In genomic region chr2:101645841-101646240, GRCm38 (mm10) we compare ENCODE assay signal across 35 mouse cellular contexts. TPM values are rescaled to one million over a fixed set of nuclear protein-coding genes. Genes with fewer than 3 reads are reported as not detected.
A peak's percentile ranks its signal among the peaks of the same experiment; 100 is the strongest.
DNase-seq lines count a peak whose midpoint lies in the region; ATAC-seq and TF ChIP-seq lines count a peak whose summit lies in the region.
"Had no signal": no experiment of that assay in that cellular context is flagged by ENCODE, and none has a peak within 500 bp of the region (broad histone marks: within the 10 kb centered on the region; RNA-seq: fewer than 3 reads in every experiment).

No protein-coding gene starts in this region.

- no peak for TF ChIP-seq EP300 in heart, adult 2 months (IDR thresholded peaks at IDR 0.05; ENCODE audit: insufficient read depth, low read depth, low read length)

- intact Hi-C loops in heart, adult 2 months (cut with DNase I), result no loop called here

- no peaks in the 10 kb centered on the region; the same call in 1 of the 2 replicates for H3K27me3 ChIP-seq in heart, adult 2 months (ENCODE audit: control insufficient read depth, insufficient read depth, low read length)
- H3K27me3 ChIP-seq in heart, embryonic 12.5 days (replicated peaks), result no peaks in the 10 kb centered on the region
- H3K27me3 ChIP-seq in midbrain, postnatal 0 days (ENCODE audit: insufficient read depth, low read length), result no peaks in the 10 kb centered on the region
- no peaks in the 10 kb centered on the region for H3K27me3 ChIP-seq in midbrain, embryonic 16.5 days (ENCODE audit: control insufficient read depth, insufficient read depth, low read depth, low read length)
- H3K27me3 ChIP-seq: embryonic facial prominence, embryonic 13.5 days; hindbrain, embryonic 13.5 days; intestine, embryonic 15.5 days had no signal

- H3K79me2 ChIP-seq in heart, adult 2 months (replicated peaks; ENCODE audit: control insufficient read depth, insufficient read depth, low read length), result no peaks in the 10 kb centered on the region

- TF ChIP-seq POLR2A in heart, adult 2 months (IDR thresholded peaks at IDR 0.05; ENCODE audit: insufficient read depth, low read depth, low read length), result no peak

- no peak overlapping the region for H3K4me3 ChIP-seq in heart, adult 2 months
- no peak overlapping the region for H3K4me3 ChIP-seq in heart, embryonic 12.5 days
- no peak overlapping the region for H3K4me3 ChIP-seq in midbrain, postnatal 0 days (ENCODE audit: low read depth, low read length)
- no peak overlapping the region for H3K4me3 ChIP-seq in midbrain, embryonic 16.5 days (ENCODE audit: low read depth, low read length)
- H3K4me3 ChIP-seq: embryonic facial prominence, embryonic 10.5 days; embryonic facial prominence, embryonic 13.5 days; erythroblast, embryonic 14.5 days; forebrain, embryonic 12.5 days; heart, embryonic 10.5 days; hindbrain, embryonic 10.5 days; hindbrain, embryonic 13.5 days; intestine, embryonic 15.5 days had no signal

- TF ChIP-seq CTCF in heart, adult 2 months (IDR thresholded peaks at IDR 0.05), result 0 out of 2 replicates have a peak, but pooled peaks have one; percentile 10
- TF ChIP-seq CTCF in midbrain, postnatal 0 days (IDR thresholded peaks at IDR 0.05), result 0 out of 2 replicates have a peak, but pooled peaks have one; percentile 9

- no peak overlapping the region for H3K27ac ChIP-seq in heart, adult 2 months
- no peak overlapping the region for H3K27ac ChIP-seq in heart, embryonic 12.5 days (ENCODE audit: poor library complexity, severe bottlenecking)
- H3K27ac ChIP-seq in midbrain, postnatal 0 days (ENCODE audit: low read depth, low read length), result no peak overlapping the region
- H3K27ac ChIP-seq in midbrain, embryonic 16.5 days (ENCODE audit: low read length), result no peak overlapping the region
- H3K27ac ChIP-seq: embryonic facial prominence, embryonic 10.5 days; embryonic facial prominence, embryonic 13.5 days; forebrain, embryonic 12.5 days; heart, embryonic 10.5 days; hindbrain, embryonic 10.5 days; hindbrain, embryonic 13.5 days; intestine, embryonic 15.5 days had no signal

- H3K9ac ChIP-seq in heart, adult 2 months (ENCODE audit: low read depth, low read length), result no peak overlapping the region
- no peak overlapping the region for H3K9ac ChIP-seq in heart, embryonic 12.5 days
- H3K9ac ChIP-seq in midbrain, postnatal 0 days (replicated peaks; ENCODE audit: low read length, poor library complexity, severe bottlenecking), result no peak overlapping the region
- no peak overlapping the region for H3K9ac ChIP-seq in midbrain, embryonic 16.5 days (ENCODE audit: low read depth, low read length)
- H3K9ac ChIP-seq: embryonic facial prominence, embryonic 13.5 days; forebrain, embryonic 12.5 days; hindbrain, embryonic 13.5 days; intestine, embryonic 15.5 days had no signal

- no peaks in the 10 kb centered on the region for H3K9me3 ChIP-seq in heart, embryonic 12.5 days (replicated peaks)
- no peaks in the 10 kb centered on the region for H3K9me3 ChIP-seq in midbrain, postnatal 0 days (ENCODE audit: low read length)
- no peaks in the 10 kb centered on the region for H3K9me3 ChIP-seq in midbrain, embryonic 16.5 days (replicated peaks; ENCODE audit: control insufficient read depth, low read length, poor library complexity, severe bottlenecking)
- H3K9me3 ChIP-seq: embryonic facial prominence, embryonic 10.5 days; embryonic facial prominence, embryonic 13.5 days; forebrain, embryonic 12.5 days; heart, embryonic 10.5 days; hindbrain, embryonic 10.5 days; hindbrain, embryonic 13.5 days; intestine, embryonic 15.5 days had no signal

- no peak for ATAC-seq in heart, embryonic 12.5 days (ENCODE audit: insufficient number of reproducible peaks, low FRiP score)
- ATAC-seq in midbrain, postnatal 0 days (ENCODE audit: low FRiP score), result no peak
- no peak for ATAC-seq in midbrain, embryonic 16.5 days
- no peak for ATAC-seq in CD4-positive, CD25-positive, alpha-beta regulatory T cell, adult 4 months
- ATAC-seq: forebrain, embryonic 16.5 days; hindbrain, embryonic 16.5 days; intestine, embryonic 15.5 days had no signal

- no peaks in the 10 kb centered on the region for H3K36me3 ChIP-seq in heart, adult 2 months (ENCODE audit: control insufficient read depth, insufficient read depth, low read length)
- H3K36me3 ChIP-seq in heart, embryonic 12.5 days, result no peaks in the 10 kb centered on the region
- H3K36me3 ChIP-seq in midbrain, postnatal 0 days (ENCODE audit: insufficient read depth, low read length), result no peaks in the 10 kb centered on the region
- no peaks in the 10 kb centered on the region for H3K36me3 ChIP-seq in midbrain, embryonic 16.5 days (ENCODE audit: control insufficient read depth, insufficient read depth, low read length)
- H3K36me3 ChIP-seq: embryonic facial prominence, embryonic 10.5 days; embryonic facial prominence, embryonic 13.5 days; forebrain, embryonic 12.5 days; heart, embryonic 10.5 days; hindbrain, embryonic 10.5 days; hindbrain, embryonic 13.5 days; intestine, embryonic 15.5 days had no signal

- no peak overlapping the region for H3K4me2 ChIP-seq in heart, embryonic 12.5 days
- no peak overlapping the region for H3K4me2 ChIP-seq in midbrain, postnatal 0 days (ENCODE audit: low read depth, low read length, poor library complexity, severe bottlenecking)
- H3K4me2 ChIP-seq in midbrain, embryonic 16.5 days (ENCODE audit: low read length), result no peak overlapping the region
- H3K4me2 ChIP-seq: embryonic facial prominence, embryonic 13.5 days; forebrain, embryonic 12.5 days; hindbrain, embryonic 13.5 days; intestine, embryonic 15.5 days had no signal

- WGBS in heart, adult 2 months, result 98% methylated on average over 1 of the region's 1 CpGs
- 85% methylated on average over 1 of the region's 1 CpGs for WGBS in heart, embryonic 12.5 days
- 86% methylated on average over 1 of the region's 1 CpGs for WGBS in midbrain, postnatal 0 days
- 100% methylated on average over 1 of the region's 1 CpGs for WGBS in midbrain, embryonic 16.5 days

- DNase-seq in heart, adult 2 months, result no peak
- DNase-seq in midbrain, postnatal 0 days (ENCODE audit: low spot score), result no peak
- DNase-seq in A20 (ENCODE audit: low read depth, low spot score), result peak; percentile 19
- DNase-seq in thymus, postnatal 14 days, result peak; percentile 68
- no peak for DNase-seq in adrenal gland, adult 2 months
- DNase-seq: adrenal gland, postnatal 25 days; B cell, adult 2 months; cerebellum, adult 11-12 months; cerebellum, adult 8-10 months; cerebellum, postnatal 10 days; cerebellum, postnatal 36 days; embryo, embryonic 11 days; gastrocnemius, postnatal 10 days; heart, adult 18-20 months; heart, postnatal 10 days; heart, postnatal 36 days had no signal

- no peaks in the 10 kb centered on the region for H3K4me1 ChIP-seq in heart, adult 2 months (ENCODE audit: control insufficient read depth, insufficient read depth, low read length)
- H3K4me1 ChIP-seq in heart, embryonic 12.5 days (replicated peaks), result no peaks in the 10 kb centered on the region; the same call in 1 of the 2 replicates
- H3K4me1 ChIP-seq in midbrain, postnatal 0 days (ENCODE audit: insufficient read depth, low read length), result no peaks in the 10 kb centered on the region
- H3K4me1 ChIP-seq in midbrain, embryonic 16.5 days (ENCODE audit: control insufficient read depth, insufficient read depth, low read length), result no peaks in the 10 kb centered on the region
- H3K4me1 ChIP-seq: forebrain, embryonic 12.5 days; heart, embryonic 10.5 days; intestine, embryonic 15.5 days had no signal

RNA-seq across cellular contexts. Expression of gene Rag1, which starts 3.5 kb away (rescaled TPM):
- under 1 TPM in 1 of 2 experiments, not detected in 1; 0.05 TPM for total RNA-seq in heart, adult 2 months (2021)
- polyA plus RNA-seq in heart, adult 2 months (2012; rRNA removed), result 0.02 and 0.03 TPM in 2 replicates
- polyA plus RNA-seq in heart, embryonic 12.5 days (2016; fragmentation: Nextera tagmentation; extraction: Ambion mirVana), result 0.03 TPM in 1 of 2 replicates, not detected in the other
- 0.27 and 0.42 TPM in 2 replicates for total RNA-seq in midbrain, postnatal 0 days (2014; rRNA removed)
- 0.04 TPM in 2 replicates for polyA plus RNA-seq in midbrain, postnatal 0 days (2015; fragmentation: Nextera tagmentation; extraction: Ambion mirVana)
- 0.13 and 0.16 TPM in 2 replicates for polyA plus RNA-seq in midbrain, embryonic 16.5 days (2015; fragmentation: Nextera tagmentation; extraction: Ambion mirVana)
- total RNA-seq in adrenal gland, adult 2 months (2021), result under 1 TPM in 1 of 2 experiments, not detected in 1; 0.06 TPM
- polyA plus RNA-seq in adrenal gland, adult 2 months (2012; rRNA removed), result not detected in 2 replicates
- not detected for polyA plus RNA-seq in CD4-positive, CD25-positive, alpha-beta regulatory T cell, adult 4 months (2017; shearing (Covaris generic))
- total RNA-seq: adrenal gland, adult 18-20 months; adrenal gland, postnatal 25 days; ES-E14; gastrocnemius, adult 18-20 months; heart, adult 18-20 months had no signal
- polyA plus RNA-seq: erythroblast, embryonic 14.5 days; heart, embryonic 10.5 days; heart, embryonic 14.5 days had no signal

RNA-seq across cellular contexts. Expression of gene B230118H07Rik, which starts 3.5 kb away (rescaled TPM):
- 10 to 100 TPM; 90.4 to 99.4 TPM for total RNA-seq in heart, adult 2 months (2021)
- 12.9 and 33.0 TPM in 2 replicates for polyA plus RNA-seq in heart, adult 2 months (2012; rRNA removed)
- polyA plus RNA-seq in heart, embryonic 12.5 days (2016; fragmentation: Nextera tagmentation; extraction: Ambion mirVana), result 52.5 and 53.3 TPM in 2 replicates
- total RNA-seq in midbrain, postnatal 0 days (2014; rRNA removed), result 18.2 and 21.4 TPM in 2 replicates
- polyA plus RNA-seq in midbrain, postnatal 0 days (2015; fragmentation: Nextera tagmentation; extraction: Ambion mirVana), result 50.7 and 51.5 TPM in 2 replicates
- 48.3 and 50.7 TPM in 2 replicates for polyA plus RNA-seq in midbrain, embryonic 16.5 days (2015; fragmentation: Nextera tagmentation; extraction: Ambion mirVana)
- total RNA-seq in adrenal gland, adult 2 months (2021), result 10 to 100 TPM; 18.8 to 34.2 TPM
- polyA plus RNA-seq in adrenal gland, adult 2 months (2012; rRNA removed), result 0.19 and 0.34 TPM in 2 replicates
- polyA plus RNA-seq in CD4-positive, CD25-positive, alpha-beta regulatory T cell, adult 4 months (2017; shearing (Covaris generic)), result 1 to 10 TPM in 1 of 2 experiments, under 1 TPM in 1; 0.82 to 3.5 TPM

RNA-seq across cellular contexts. Expression of gene Rag2, which starts 21.3 kb away (rescaled TPM):
- not detected for total RNA-seq in heart, adult 2 months (2021)
- polyA plus RNA-seq in heart, adult 2 months (2012; rRNA removed), result not detected in 2 replicates
- polyA plus RNA-seq in heart, embryonic 12.5 days (2016; fragmentation: Nextera tagmentation; extraction: Ambion mirVana), result not detected in 2 replicates
- not detected in 2 replicates for total RNA-seq in midbrain, postnatal 0 days (2014; rRNA removed)
- 0.09 TPM in 1 of 2 replicates, not detected in the other for polyA plus RNA-seq in midbrain, postnatal 0 days (2015; fragmentation: Nextera tagmentation; extraction: Ambion mirVana)
- polyA plus RNA-seq in midbrain, embryonic 16.5 days (2015; fragmentation: Nextera tagmentation; extraction: Ambion mirVana), result 0.11 TPM in 1 of 2 replicates, not detected in the other
- not detected for total RNA-seq in adrenal gland, adult 2 months (2021)
- not detected in 2 replicates for polyA plus RNA-seq in adrenal gland, adult 2 months (2012; rRNA removed)
- under 1 TPM in 1 of 2 experiments, not detected in 1; 0.27 TPM for polyA plus RNA-seq in CD4-positive, CD25-positive, alpha-beta regulatory T cell, adult 4 months (2017; shearing (Covaris generic))
- total RNA-seq: adrenal gland, adult 18-20 months; adrenal gland, postnatal 25 days; ES-E14; gastrocnemius, adult 18-20 months; gastrocnemius, postnatal 4 days; heart, adult 18-20 months; heart, postnatal 36 days had no signal
- polyA plus RNA-seq: cortical plate, adult 2 months; embryonic facial prominence, embryonic 10.5 days; embryonic facial prominence, embryonic 13.5 days; erythroblast, embryonic 14.5 days; forebrain, embryonic 12.5 days; forebrain, embryonic 16.5 days; heart, embryonic 10.5 days; heart, embryonic 14.5 days; hindbrain, embryonic 10.5 days; hindbrain, embryonic 16.5 days had no signal

RNA-seq across cellular contexts. Expression of gene Traf6, which starts 32.4 kb away (rescaled TPM):
- 10 to 100 TPM in 1 of 2 experiments, 1 to 10 TPM in 1; 8.3 to 10.8 TPM for total RNA-seq in heart, adult 2 months (2021)
- 4.9 and 9.0 TPM in 2 replicates for polyA plus RNA-seq in heart, adult 2 months (2012; rRNA removed)
- 7.6 and 8.5 TPM in 2 replicates for polyA plus RNA-seq in heart, embryonic 12.5 days (2016; fragmentation: Nextera tagmentation; extraction: Ambion mirVana)
- total RNA-seq in midbrain, postnatal 0 days (2014; rRNA removed), result 16.5 and 19.9 TPM in 2 replicates
- polyA plus RNA-seq in midbrain, postnatal 0 days (2015; fragmentation: Nextera tagmentation; extraction: Ambion mirVana), result 4.9 and 5.3 TPM in 2 replicates
- polyA plus RNA-seq in midbrain, embryonic 16.5 days (2015; fragmentation: Nextera tagmentation; extraction: Ambion mirVana), result 5.2 and 6.8 TPM in 2 replicates
- total RNA-seq in adrenal gland, adult 2 months (2021), result 10 to 100 TPM; 16.5 to 23.1 TPM
- polyA plus RNA-seq in adrenal gland, adult 2 months (2012; rRNA removed), result 5.2 and 6.5 TPM in 2 replicates
- polyA plus RNA-seq in CD4-positive, CD25-positive, alpha-beta regulatory T cell, adult 4 months (2017; shearing (Covaris generic)), result 10 to 100 TPM; 13.2 to 15.5 TPM

Comparison
In these comparisons a context has a peak if more than half of its experiments do, and no peak if none do; other contexts are left out.
1. DNase-seq: peak in A20 (single experiment) and thymus, postnatal 14 days (single experiment); none in heart, adult 2 months (0 of 2), midbrain, postnatal 0 days (single experiment) and adrenal gland, adult 2 months (single experiment).